Mouse (Mus musculus): ENCODE data around the gene Snupn. TPM values are rescaled to one million over a fixed set of nuclear protein-coding genes. Genes with fewer than 3 reads are reported as not detected.
"Not testable (repeated sequence)": the region's sequence is repeated elsewhere in the genome, so short reads cannot be mapped to it uniquely, and the experiment has no call there.

Gene Snupn
- 10 to 100 TPM; 13.7 to 26.7 (median 16.5) TPM for polyA plus RNA-seq (2017; shearing (Covaris generic))

DNA sequence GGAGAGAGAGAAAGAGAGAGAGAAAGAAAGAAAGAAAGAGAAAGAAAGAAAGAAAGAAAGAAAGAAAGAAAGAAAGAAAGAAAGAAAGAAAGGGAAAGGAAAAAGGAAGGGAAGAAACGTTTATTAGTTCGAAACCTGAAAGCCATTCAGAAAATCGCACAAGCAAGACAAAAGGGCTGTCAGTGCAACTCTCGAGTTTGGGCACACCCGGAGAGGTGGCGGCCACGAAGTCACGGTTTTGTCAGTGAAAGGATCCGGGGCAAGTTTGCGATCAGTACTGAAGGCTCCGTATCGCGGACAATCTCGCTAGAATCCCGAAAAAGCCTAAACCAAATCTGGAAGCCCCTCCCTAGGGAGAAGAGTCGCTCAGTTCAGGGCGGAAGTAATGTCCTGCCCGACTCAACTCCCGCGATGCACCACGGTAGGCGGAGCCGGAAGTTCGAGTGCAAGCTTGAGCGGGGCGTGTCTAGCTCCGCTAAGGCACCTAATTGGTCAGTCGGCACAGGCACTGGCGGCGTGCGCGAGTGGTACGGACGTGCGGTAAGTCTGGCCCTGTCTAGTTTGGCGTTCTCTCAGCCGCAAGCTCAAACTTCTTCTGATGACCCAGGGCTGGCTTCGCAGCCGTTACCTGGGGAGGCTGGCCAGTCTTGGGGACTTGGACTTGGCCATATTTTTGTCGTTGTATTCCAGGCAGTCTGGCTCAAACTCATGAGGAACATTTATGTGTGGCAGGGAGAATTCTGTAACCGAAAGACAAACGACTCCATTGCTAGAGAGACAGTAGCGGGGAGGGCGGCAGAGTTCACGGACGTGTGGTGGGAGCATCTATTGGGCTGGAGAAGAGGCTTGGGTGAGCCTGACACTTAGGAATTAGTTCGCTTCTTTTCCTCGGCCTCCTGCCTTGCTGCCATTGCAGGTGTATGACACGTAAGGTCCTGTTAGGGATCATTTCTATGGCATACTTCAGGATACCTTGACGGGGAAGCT is at the start of gene Snupn:
Gene Snupn (plus strand): TSS at position 465 of the 987 bp plus-strand sequence.
- peak; percentile 100 for ATAC-seq

DNA sequence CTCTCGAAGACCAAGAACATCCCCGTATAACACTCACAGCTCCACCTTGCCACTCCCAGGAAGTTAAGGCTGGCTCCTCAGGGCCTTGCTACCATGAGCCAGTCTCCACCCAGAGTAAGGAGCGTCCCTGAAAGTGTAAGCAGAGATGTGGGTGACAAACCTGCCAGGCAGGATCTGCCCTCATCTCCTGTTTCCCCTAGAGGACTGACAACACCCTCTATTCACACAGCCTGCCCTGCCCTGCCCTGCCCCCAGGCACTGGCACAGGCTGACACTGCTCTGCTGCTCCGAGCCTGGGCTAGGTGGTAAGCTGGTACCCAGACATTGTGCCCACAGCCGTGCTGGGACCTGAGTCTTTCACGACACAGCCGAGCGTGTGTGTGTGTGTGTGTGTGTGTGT is 49.5 kb upstream of the Snupn start:
- no peak for ATAC-seq

DNA sequence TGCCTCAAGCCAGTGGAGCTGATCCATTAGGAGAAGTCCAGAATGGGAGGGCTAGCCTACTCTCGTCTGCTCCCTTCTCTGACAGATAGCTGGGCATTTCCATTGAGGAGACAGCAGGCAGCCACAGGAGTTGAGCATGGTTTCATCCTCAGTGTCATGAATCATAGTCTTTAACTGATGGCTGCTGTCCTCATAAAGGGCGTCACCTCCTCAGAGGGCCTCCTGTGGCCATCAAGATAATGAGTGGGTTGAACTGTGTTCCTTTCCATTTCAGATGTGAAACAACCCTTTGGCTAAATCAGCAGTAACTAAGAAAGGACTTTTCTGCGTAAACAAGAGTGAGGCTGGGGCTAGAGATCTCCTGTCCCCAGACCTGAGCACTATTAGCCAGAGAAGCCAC is 47.0 kb upstream of the Snupn start:
- no peak for ATAC-seq

DNA sequence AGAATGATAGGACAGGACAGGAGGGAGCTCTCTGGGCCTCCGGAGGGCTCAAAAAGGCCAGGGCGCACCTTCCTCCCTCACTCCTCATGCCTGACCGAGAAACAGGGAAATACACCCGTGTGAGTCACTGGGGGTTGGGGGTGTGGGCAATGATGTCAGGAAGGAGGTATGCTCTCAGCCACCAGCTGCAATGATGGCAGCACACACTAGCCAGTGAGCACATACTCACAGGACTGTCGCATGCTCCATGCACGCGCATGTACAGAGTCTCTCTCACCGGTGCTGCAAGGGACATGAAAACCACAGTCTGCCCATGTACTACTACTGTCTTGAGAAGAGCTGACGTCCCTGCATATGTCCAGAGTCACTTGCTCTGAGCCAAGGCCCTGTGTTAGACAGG is 43.1 kb upstream of the Snupn start:
- ATAC-seq = no peak

DNA sequence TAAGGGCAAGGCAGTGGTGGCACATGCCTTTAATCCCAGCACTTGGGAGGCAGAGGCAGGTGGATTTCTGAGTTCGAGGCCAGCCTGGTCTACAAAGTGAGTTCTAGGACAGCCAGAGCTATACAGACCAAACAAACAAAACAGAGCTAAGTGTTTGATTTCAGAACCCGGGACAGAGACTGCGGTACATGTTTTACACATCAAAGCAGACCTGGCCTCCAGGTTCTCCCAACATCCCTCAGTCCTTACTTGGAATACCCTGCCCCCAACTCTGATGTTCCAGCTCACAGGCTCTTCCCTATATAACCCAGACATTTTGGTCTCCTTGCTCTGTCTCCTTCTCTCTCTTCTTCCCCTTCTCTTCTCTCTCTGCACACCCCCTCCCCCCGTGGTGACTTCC is 40.7 kb upstream of the Snupn start:
- not testable (repeated sequence) for ATAC-seq

DNA sequence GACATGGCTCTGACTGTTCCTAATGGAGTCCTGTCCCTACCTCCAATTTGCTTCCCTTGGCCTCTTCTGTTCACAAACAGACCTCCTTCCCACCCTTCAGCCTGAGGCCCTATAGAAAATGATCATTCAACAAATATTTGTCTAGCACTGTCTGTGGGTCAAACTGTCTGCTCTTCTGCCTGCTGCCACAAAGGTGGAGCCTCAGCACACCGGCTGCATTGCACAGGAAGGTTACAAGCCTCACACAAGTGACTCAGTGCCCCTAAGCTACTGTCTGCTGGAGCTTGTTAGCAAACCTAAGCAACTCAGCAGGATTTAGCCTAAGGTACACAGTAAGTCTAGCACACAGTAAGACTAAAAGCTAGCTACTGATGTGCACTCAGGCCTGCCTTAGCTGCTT is 39.7 kb upstream of the Snupn start:
- no peak for ATAC-seq

DNA sequence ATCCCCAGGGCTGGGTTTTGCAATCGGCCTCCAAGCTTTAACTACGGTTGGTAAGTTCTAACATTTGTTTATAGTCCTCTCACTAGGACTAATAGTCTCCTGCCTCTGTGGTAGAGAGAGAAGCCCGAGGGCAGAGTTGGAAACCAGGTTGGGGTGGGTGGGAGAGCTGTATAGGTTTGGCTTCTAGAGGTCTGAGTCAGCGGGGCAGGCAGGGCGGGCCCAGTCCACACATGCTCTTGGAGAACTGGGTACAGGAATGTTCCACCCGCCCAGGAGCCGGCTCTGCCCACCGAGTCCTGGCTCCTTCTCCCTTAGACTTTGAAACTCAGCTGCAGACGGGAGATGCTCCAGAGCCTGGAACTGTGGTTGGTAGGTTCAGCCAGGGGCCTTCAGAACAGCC is 36.7 kb upstream of the Snupn start:
- no peak for ATAC-seq

DNA sequence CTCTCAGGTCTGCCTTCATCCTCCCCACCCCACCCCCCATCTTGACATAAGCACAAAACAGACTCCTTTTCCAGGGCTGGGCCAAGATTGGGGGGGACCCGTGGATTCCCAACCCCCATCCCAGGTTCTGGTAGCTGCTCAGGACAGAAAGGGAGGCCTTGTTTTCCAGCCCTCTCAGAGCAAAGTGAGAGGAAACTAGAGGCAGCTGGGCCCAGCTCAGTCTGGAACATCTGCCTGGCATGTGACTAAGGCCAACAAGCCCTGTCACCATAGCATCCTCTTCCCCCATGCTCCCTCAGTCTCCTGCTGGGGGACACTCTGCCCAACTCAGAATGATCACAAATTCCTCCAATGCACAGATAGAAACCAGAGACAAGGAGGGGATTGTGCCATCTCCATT is 35.6 kb upstream of the Snupn start:
- no peak for ATAC-seq

DNA sequence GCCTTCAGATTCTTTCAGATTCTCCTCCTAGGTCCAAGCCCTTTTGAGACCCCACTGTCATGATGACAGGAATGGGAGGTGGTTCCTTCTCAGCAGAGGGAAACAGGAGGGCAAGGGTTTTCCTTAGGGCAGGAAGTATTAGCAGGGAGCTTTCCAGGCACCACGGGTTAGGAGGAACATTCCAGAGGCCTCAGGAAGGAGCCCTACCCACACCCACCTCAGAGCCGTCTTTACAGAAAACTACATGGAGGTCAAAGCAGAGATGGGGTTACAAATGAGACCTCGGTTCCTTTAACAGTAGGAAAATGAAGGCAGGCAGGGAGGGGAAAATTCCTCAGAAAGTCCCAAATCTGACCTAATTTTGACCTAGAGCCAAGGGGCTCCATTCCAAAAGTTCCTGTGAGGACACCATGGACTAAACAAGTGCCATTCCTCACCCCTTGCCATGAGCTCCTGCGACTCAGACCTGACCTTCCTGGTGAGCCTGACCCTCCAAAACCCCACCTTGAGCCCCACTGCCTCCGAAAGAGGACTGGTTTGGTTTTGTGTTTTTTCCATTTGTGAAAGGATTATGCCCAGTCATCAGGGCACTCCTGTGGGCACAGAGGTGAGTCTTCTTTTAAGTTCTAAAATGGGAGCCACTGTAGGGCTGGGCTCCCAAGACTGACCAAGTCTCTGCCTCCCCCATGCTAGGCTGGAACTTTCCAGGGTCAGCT is 34.8 kb upstream of the Snupn start:
- ATAC-seq = no peak

DNA sequence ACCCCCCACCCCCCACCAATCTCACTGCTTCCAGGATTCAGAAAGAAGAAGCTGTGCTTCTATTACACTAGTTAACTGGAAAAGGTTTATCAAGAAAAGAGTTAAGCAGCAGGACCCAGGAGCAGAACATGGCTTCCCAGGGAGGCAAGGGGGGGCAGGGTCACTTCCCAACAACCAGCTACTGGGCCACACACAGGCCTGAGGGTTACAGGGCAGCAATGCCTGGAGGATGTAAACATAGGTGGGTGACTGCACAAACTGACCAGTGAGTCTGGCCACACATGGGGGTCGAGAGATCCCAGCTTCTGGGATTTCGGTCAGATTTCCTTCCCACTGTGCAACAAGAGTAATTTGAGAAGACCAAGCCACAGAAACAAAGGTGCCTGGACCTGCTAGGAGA is 33.5 kb upstream of the Snupn start:
- no peak for ATAC-seq

DNA sequence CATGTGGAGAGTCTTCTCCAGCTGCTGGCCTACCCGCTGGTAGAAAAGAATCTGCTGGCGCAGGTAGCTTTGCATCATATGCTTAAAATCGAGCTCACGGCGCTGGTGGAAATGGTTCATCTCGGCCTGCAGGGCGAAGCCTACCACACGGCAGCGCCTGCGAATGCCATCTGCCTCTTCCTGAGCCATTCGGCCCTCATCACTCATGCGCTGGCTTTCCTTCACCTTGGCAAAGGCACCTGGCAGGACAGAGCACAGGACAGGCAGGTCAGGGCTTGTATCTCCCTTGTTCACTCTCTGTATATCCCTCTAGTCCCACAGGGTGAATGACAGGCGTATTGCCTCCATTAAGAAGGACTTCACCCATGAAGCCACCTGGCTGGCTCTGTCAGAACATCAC is 32.2 kb upstream of the Snupn start:
- ATAC-seq = no peak

DNA sequence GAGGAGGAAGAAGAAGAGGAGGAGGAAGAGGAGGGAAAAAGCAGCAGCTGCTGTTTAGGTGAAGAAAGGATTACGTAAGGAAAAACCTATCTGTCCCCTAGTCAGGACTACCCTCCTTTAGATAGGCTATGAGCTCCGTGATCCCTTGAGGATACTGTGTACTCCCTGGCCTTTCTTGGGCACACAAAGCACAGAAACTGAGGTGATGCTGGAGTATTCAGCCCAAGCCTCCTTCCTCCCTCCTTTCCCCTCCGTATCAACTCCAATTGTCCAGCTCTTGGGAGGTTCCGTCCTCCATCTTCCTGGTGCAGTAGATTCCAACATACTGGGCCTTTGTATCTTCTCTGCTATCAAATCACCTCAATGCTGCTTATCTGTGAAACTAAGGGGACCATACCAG is 27.9 kb upstream of the Snupn start:
- ATAC-seq = no peak

DNA sequence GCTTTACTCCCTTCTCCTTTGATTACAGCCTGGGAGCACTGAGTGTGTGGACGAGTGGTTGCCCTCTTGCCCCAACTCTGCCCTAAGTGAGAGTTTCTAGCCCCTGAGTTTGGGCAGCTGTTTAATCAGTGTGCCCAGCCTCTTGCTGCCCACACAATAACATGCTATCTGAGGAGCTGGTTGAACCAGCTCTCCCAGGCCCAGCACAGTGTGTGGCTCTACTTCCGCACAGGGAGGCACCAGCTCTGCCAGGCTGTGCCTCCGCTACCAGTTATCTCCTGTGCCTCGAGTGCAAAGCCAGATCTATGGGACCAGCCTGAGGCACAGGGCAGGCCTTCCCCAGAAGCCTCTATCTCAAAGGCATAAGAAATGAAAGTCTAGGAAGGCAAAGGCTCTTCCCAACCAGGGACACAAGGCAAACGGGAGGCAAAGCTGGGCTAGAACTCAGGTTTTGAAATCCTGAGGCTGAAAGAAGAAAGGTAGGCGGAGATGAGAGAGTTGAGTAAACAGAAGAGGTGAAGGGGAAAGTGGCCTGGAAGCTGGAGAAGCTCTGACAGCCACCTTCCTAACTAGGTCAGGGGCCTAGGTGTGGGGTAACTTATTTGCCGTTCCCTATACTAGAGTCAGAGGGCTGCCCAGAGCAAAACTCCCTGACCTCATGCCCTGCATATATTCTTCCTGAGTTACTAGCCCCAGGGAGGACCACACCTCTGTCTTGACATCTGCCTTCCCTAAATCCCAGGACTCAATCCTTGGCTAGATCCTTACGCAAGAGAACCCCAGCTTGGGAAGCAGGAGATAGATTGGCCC is 26.6 kb upstream of the Snupn start:
- ATAC-seq = no peak

DNA sequence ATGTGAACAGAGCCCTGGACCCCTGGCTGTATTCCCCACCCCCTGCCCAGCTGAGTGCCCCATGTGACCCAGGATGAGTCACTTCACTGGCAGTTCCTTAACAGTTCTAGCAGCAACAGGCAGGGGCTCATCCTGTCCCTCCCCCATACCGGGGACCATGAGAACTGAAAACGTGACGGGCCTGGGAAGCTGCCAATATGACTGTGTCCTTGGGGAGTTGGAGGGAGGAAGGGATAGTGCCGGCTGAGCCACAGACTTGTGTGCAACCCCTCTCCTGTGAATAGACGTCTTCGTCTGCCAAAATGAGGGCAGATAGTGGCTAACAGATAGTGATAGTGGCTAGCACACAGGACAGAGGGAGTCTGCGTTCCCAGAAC is 26.0 kb upstream of the Snupn start:
- no peak for ATAC-seq

DNA sequence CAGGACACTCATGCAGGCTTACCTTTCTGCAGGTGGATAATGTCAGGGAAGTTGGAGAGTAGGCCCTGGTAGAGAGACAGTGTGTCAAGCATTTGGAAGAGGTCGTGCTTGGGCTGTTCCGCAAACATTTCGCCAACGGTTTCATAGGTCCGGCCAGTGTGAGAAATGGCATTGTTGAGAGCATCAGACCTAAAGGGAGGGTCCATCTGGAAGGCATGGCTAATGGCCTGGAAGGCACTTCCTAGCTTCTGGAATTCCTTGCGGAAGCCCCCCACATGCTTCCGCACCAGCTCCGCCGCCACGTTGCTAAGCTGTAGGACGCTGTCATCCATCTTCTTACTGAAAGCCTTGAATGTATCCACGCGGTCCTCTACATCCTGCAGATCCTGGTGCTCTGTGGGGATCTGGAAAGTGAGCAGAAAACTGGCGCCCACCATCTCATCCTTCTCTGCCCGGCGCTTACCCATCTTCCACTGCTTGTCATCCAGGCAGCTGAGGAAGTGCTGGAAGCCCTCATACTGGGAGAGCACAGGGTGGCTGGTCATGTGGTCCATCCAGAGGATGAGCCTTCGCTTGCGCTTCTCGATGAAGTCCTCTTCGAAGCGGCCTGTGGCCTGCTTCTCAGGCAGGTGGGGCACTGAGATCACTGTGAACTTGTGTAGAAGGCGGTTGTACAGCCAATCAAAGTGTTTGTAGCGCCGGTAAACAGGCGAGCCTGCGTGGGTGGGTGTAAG is 25.2 kb upstream of the Snupn start:
- no peak for ATAC-seq

DNA sequence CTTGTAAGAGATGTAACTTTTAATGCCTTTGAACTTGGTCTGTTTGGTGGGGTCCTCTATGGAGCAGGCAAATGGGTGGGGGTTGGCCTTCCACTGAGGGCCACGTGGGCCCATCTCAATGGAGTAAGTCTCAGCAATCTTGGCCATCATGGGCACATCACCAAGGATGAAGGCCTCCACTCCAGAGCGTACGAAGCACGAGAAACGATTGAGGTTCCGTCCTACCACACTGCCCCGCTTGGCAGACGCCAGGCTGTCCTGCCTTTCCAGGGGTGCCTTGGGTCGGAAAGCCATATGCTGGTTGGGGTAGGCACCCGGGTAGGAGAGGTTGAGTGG is 24.7 kb upstream of the Snupn start:
- ATAC-seq = no peak

DNA sequence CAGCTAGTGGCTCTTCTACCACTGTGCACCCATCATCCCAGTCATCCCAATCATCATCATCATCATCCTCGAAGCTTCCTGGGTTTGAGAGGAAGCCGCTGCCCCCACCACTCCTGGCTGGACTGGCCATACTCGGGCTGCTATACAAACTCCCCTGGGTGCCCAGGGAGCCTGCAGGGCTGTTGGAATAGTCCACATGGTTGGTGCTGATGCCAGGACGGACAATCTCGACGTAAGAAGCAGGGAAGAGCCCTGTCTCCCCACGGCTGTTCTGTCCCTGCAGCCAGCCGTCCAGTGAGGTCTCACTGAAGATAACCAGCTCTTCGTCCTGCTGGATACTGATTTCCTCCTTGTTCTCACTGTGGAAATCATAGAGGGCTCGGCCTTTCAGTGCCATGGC is 24.3 kb upstream of the Snupn start:
- no peak for ATAC-seq

DNA sequence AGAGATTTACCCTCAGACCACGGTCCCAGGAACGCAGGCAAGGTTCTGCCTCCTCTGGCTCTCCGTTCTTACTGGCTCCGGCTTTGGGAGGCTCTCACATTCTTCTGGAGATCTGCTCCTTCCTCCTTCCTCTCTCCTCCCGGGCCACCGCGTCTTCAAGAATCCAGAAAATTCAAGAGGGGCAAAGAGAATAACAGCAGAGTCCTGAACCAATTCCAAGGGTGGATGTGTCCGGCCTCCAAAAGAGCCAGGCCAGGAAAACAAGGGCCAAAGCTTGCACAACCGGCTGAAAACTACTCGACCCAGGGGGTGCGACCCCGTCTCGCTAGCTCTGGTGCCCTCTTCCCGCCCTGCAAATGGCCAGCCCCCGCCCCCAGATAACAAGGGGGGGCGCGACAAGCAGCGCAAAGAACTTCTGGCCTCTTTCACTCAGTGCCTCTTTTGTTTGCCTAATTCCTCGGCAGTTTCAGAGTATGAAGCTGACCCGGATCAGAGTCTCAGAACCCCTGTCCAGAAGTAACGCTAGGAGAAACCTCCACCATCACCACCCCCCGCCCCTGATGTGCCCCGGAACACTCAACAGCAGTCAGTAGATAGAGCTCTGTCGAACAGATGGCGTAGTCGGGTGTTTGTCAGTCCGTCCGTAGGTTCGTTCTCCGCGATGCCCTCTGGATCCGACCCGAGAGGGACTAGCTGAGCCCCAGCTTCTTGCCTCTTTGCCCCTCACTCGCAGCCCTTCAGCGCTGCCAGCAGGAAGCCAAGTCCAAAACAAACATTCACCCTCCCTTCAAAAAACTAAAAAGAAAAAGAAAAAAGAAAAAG is 23.3 kb upstream of the Snupn start:
- peak; percentile 27 for ATAC-seq

DNA sequence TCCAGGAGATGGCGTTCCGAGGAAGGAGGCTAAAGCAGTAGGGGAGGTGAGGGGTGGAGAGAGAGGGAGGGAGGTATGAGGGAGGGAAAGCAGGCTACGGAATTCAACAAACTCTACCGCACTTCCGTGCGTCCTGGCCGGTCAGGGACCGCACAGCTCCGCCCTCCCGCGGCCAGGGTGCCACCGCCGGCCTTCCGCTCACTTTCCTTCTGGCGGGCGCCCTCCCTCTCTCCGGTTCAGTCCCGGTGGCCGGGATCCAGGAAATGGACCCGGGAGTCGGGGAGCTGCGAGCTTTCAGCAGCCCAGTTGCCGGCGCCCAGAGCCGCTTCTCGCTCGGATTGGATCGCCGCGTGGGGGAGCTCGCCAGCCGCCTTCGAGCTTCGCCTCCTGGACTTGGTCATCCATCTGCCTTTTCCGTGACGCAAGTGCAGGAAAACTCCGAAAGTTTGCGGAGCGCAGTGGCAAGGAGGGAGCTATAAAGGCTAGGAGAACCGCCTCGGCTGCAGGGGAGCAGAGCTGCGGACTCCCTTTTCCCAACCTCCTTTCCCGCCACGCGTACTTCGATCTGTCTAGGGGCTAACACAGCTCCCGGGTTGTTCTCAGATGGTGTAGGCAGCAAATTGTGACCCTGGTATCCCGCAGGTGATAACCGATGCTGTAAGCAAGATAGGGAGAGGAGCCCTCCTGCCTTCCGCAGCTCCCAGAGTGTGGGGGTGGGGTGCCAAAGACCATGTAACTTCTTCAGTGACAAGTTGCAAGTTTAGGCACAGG is 22.5 kb upstream of the Snupn start, which contains the start of gene Snx33:
Gene Snx33 (minus strand): TSS at position 331 of the 771 bp plus-strand sequence.
- ATAC-seq = peak; percentile 72

DNA sequence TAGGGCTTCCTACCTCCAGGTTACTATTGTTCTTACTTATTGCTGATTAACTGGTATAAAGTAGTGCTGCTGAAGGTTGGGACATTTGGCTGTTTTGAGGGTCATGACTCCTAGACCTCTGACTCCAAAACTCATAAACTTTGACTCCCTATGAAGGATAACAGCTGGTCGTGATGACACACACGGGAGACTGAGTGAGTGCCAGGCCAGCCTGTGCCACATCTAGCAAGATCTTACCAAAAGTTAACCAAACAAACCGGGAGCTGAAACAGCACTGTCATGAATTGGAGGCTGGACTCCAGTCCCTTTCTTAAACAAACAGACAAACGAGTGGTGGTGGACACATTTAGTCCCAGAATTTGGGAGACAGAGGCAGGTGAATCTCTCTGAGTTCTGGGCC is 21.2 kb upstream of the Snupn start:
- ATAC-seq = no peak

DNA sequence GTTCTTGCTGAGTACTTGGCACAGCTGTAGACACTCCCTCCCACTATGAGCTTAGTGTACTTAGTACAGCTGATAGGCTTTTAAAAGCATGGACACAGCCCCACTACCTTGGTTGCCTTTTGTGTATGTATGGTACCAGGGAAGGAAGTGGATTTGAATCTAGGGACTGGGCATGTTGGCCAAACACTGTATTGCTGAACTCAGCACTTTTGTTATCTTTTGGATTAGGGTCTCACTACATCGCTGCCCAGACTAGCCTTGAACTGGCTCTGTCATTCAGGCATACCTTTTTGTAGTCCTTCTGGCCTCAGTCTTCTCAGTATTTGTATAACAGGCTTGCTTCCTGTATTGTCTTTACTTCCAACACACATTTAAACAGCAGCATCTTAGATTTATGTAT is 20.1 kb upstream of the Snupn start:
- no peak for ATAC-seq
